Mouse (Mus musculus): ENCODE measurements around the gene Prim1. TPM values are rescaled to one million over a fixed set of nuclear protein-coding genes. Genes with fewer than 3 reads are reported as not detected.

Prim1 gene
- polyA plus RNA-seq, 1 experiment from 2014 or later: 57.8 TPM

- no peak overlapping the region for H3K4me3 ChIP-seq
- WGBS: 90% methylated on average over 10 of the region's 10 CpGs
- H3K36me3 ChIP-seq: no peaks in the 10 kb centered on the region
- no peak for ATAC-seq (ENCODE audit: low FRiP score, low read depth)
- H3K27me3 ChIP-seq (replicated peaks): no peaks in the 10 kb centered on the region
- H3K9me3 ChIP-seq: no peaks in the 10 kb centered on the region
- no peaks in the 10 kb centered on the region for H3K4me1 ChIP-seq
- H3K4me2 ChIP-seq (replicated peaks): no peak overlapping the region
- no peak overlapping the region for H3K9ac ChIP-seq
- H3K27ac ChIP-seq: no peak overlapping the region
These were observed 10.1 kb upstream of the Prim1 start for GRCm38 (mm10) chr10:128004918-128005317.

- no peaks in the 10 kb centered on the region for H3K27me3 ChIP-seq (replicated peaks)
- H3K9ac ChIP-seq: no peak overlapping the region
- H3K4me2 ChIP-seq (replicated peaks): no peak overlapping the region
- ATAC-seq (ENCODE audit: low FRiP score, low read depth): no peak
- H3K9me3 ChIP-seq: no peaks in the 10 kb centered on the region
- H3K27ac ChIP-seq: no peak overlapping the region
- H3K4me1 ChIP-seq: no peaks in the 10 kb centered on the region
- 91% methylated on average over 8 of the region's 8 CpGs for WGBS
- H3K36me3 ChIP-seq: no peaks in the 10 kb centered on the region
- no peak overlapping the region for H3K4me3 ChIP-seq
These were observed 9.5 kb upstream of the Prim1 start for GRCm38 (mm10) chr10:128005479-128005878.

- Histone ChIP-seq H3K9me3 (no peaks in the 10 kb centered on the region), H3K27me3 (replicated peaks) (no peaks in the 10 kb centered on the region), H3K27ac (no peak within 1 kb of the TSS), H3K4me3 (no peak within 1 kb of the TSS), H3K4me1 (no peaks in the 10 kb centered on the region), H3K9ac (no peak within 1 kb of the TSS), H3K36me3 (no peaks in the 10 kb centered on the region), H3K4me2 (replicated peaks) (no peak within 1 kb of the TSS)
- 93% methylated on average over 1 of the region's 1 CpGs for WGBS
- no peak for ATAC-seq (ENCODE audit: low FRiP score, low read depth)
These were observed 7.5 kb upstream of the Prim1 start, which contains the start of gene Hsd17b6 for GRCm38 (mm10) chr10:128007446-128007845. Gene Hsd17b6, minus strand, starts transcription at chr10:128007611.

- no peak overlapping the region for H3K9ac ChIP-seq
- H3K27ac ChIP-seq: no peak overlapping the region
- no peak overlapping the region for H3K4me2 ChIP-seq (replicated peaks)
- no peaks in the 10 kb centered on the region for H3K4me1 ChIP-seq
- no peak overlapping the region for H3K4me3 ChIP-seq
- WGBS: 7% methylated on average over 4 of the region's 4 CpGs
- H3K36me3 ChIP-seq: no peaks in the 10 kb centered on the region
- peak; percentile 74; the same call in 1 of the 2 replicates for ATAC-seq (ENCODE audit: low FRiP score, low read depth)
- H3K9me3 ChIP-seq: no peaks in the 10 kb centered on the region
- H3K27me3 ChIP-seq (replicated peaks): no peaks in the 10 kb centered on the region
These were observed 6.6 kb upstream of the Prim1 start for GRCm38 (mm10) chr10:128008207-128008889.

GRCm38 (mm10) chr10:128009735-128010134 is 5.2 kb upstream of the Prim1 start:
- H3K27me3 ChIP-seq (replicated peaks): no peaks in the 10 kb centered on the region
- H3K9me3 ChIP-seq: no peaks in the 10 kb centered on the region
- no peaks in the 10 kb centered on the region for H3K4me1 ChIP-seq
- H3K4me2 ChIP-seq (replicated peaks): no peak overlapping the region
- ATAC-seq (ENCODE audit: low FRiP score, low read depth): no peak
- no peak overlapping the region for H3K9ac ChIP-seq
- 84% methylated on average over 5 of the region's 5 CpGs for WGBS
- H3K36me3 ChIP-seq: no peaks in the 10 kb centered on the region
- no peak overlapping the region for H3K4me3 ChIP-seq
- no peak overlapping the region for H3K27ac ChIP-seq

GRCm38 (mm10) chr10:128022196-128022595 is 7.2 kb downstream of the Prim1 start:
- no peak for ATAC-seq (ENCODE audit: low FRiP score, low read depth)
- Histone ChIP-seq H3K4me1 (no peaks in the 10 kb centered on the region), H3K4me2 (replicated peaks) (no peak overlapping the region), H3K36me3 (peaks cover 59% of the 10 kb centered on the region), H3K27me3 (replicated peaks) (no peaks in the 10 kb centered on the region), H3K27ac (no peak overlapping the region), H3K4me3 (no peak overlapping the region), H3K9ac (no peak overlapping the region), H3K9me3 (no peaks in the 10 kb centered on the region)
- WGBS: 96% methylated on average over 5 of the region's 5 CpGs

- Histone ChIP-seq H3K9ac (no peak overlapping the region), H3K27ac (no peak overlapping the region), H3K9me3 (no peaks in the 10 kb centered on the region), H3K4me3 (no peak overlapping the region), H3K4me1 (no peaks in the 10 kb centered on the region), H3K36me3 (peaks cover 59% of the 10 kb centered on the region), H3K4me2 (replicated peaks) (no peak overlapping the region), H3K27me3 (replicated peaks) (no peaks in the 10 kb centered on the region)
- no peak for ATAC-seq (ENCODE audit: low FRiP score, low read depth)
- 94% methylated on average over 10 of the region's 10 CpGs for WGBS
These were observed 8.5 kb downstream of the Prim1 start for GRCm38 (mm10) chr10:128023496-128023895.

- no peak overlapping the region for H3K27ac ChIP-seq
- no peak overlapping the region for H3K9ac ChIP-seq
- no peaks in the 10 kb centered on the region for H3K9me3 ChIP-seq
- no peak overlapping the region for H3K4me2 ChIP-seq (replicated peaks)
- H3K27me3 ChIP-seq (replicated peaks): no peaks in the 10 kb centered on the region
- H3K36me3 ChIP-seq: peaks cover 47% of the 10 kb centered on the region
- ATAC-seq (ENCODE audit: low FRiP score, low read depth): no peak
- 92% methylated on average over 7 of the region's 7 CpGs for WGBS
- no peak overlapping the region for H3K4me3 ChIP-seq
- peaks cover 4% of the 10 kb centered on the region; the same call in 1 of the 2 replicates for H3K4me1 ChIP-seq
These were observed 15.0 kb downstream of the Prim1 start for GRCm38 (mm10) chr10:128029931-128030330.

- Histone ChIP-seq H3K27ac (no peak overlapping the region), H3K4me2 (replicated peaks) (no peak overlapping the region), H3K36me3 (peaks cover 41% of the 10 kb centered on the region), H3K4me1 (peaks cover 5% of the 10 kb centered on the region; the same call in 1 of the 2 replicates), H3K4me3 (no peak overlapping the region), H3K27me3 (replicated peaks) (no peaks in the 10 kb centered on the region), H3K9ac (no peak overlapping the region), H3K9me3 (no peaks in the 10 kb centered on the region)
- 86% methylated on average over 2 of the region's 2 CpGs for WGBS
- no peak for ATAC-seq (ENCODE audit: low FRiP score, low read depth)
These were observed 15.9 kb downstream of the Prim1 start for GRCm38 (mm10) chr10:128030860-128031259.

- peak overlapping the region; percentile 95 for H3K4me2 ChIP-seq (replicated peaks)
- no peaks in the 10 kb centered on the region for H3K9me3 ChIP-seq
- peaks cover 36% of the 10 kb centered on the region for H3K4me1 ChIP-seq
- H3K9ac ChIP-seq: peak overlapping the region; percentile 95
- no peak overlapping the region for H3K27ac ChIP-seq
- H3K36me3 ChIP-seq: peaks cover 39% of the 10 kb centered on the region
- no peaks in the 10 kb centered on the region for H3K27me3 ChIP-seq (replicated peaks)
- no peak for ATAC-seq (ENCODE audit: low FRiP score, low read depth)
- H3K4me3 ChIP-seq: peak overlapping the region; percentile 94
- 5% methylated on average over 10 of the region's 10 CpGs for WGBS
These were observed 21.9 kb downstream of the Prim1 start for GRCm38 (mm10) chr10:128036746-128037425.

GRCm38 (mm10) chr10:128037921-128038320 is 23.0 kb downstream of the Prim1 start:
- WGBS: 81% methylated on average over 3 of the region's 3 CpGs
- peak overlapping the region; percentile 36; the same call in 1 of the 2 replicates for H3K4me2 ChIP-seq (replicated peaks)
- H3K36me3 ChIP-seq: peaks cover 42% of the 10 kb centered on the region
- no peak for ATAC-seq (ENCODE audit: low FRiP score, low read depth)
- H3K27me3 ChIP-seq (replicated peaks): no peaks in the 10 kb centered on the region
- no peak overlapping the region for H3K27ac ChIP-seq
- no peak overlapping the region for H3K4me3 ChIP-seq
- no peak overlapping the region for H3K9ac ChIP-seq
- no peaks in the 10 kb centered on the region for H3K9me3 ChIP-seq
- peaks cover 36% of the 10 kb centered on the region for H3K4me1 ChIP-seq

- Histone ChIP-seq H3K36me3 (peaks cover 51% of the 10 kb centered on the region), H3K4me1 (peaks cover 44% of the 10 kb centered on the region), H3K27ac (no peak overlapping the region), H3K9ac (no peak overlapping the region), H3K27me3 (replicated peaks) (no peaks in the 10 kb centered on the region), H3K9me3 (no peaks in the 10 kb centered on the region), H3K4me3 (no peak overlapping the region), H3K4me2 (replicated peaks) (no peak overlapping the region; the same call in 1 of the 2 replicates)
- no peak for ATAC-seq (ENCODE audit: low FRiP score, low read depth)
- 60% methylated on average over 5 of the region's 5 CpGs for WGBS
These were observed 24.2 kb downstream of the Prim1 start for GRCm38 (mm10) chr10:128039167-128039566.

All from neural tube, embryonic 12.5 days (tissue).